Mouse (Mus musculus) urinary bladder, postnatal 14 days (tissue): ENCODE results near the gene Opalin.

Experiments used
- DNase-seq: peaks from one replicate; pipeline ENCODE4 v3.0.0; 2021; ENCODE audit warnings: low spot score

Gene Opalin

GRCm38 (mm10) chr19:41073746-41074455, 3.0 kb downstream of the Opalin start:
- no peak for DNase-seq

- peak; percentile 87 for DNase-seq
These were observed 5.4 kb downstream of the Opalin start for GRCm38 (mm10) chr19:41071500-41071899.

- no peak for DNase-seq
These were observed 22.2 kb downstream of the Opalin start for GRCm38 (mm10) chr19:41054702-41055101.

GRCm38 (mm10) chr19:41053530-41053929, 23.4 kb downstream of the Opalin start:
- peak; percentile 27 for DNase-seq

- no peak for DNase-seq
These were observed 24.7 kb downstream of the Opalin start for GRCm38 (mm10) chr19:41052247-41052646.

- no peak for DNase-seq
These were observed 25.2 kb downstream of the Opalin start for GRCm38 (mm10) chr19:41051714-41052113.

- DNase-seq, result no peak
These were observed 28.7 kb downstream of the Opalin start for GRCm38 (mm10) chr19:41048187-41048559.

GRCm38 (mm10) chr19:41047437-41048186, 29.3 kb downstream of the Opalin start:
- DNase-seq, result no peak

- no peak for DNase-seq
These were observed 31.7 kb downstream of the Opalin start for GRCm38 (mm10) chr19:41045091-41045770.

- DNase-seq, result no peak
These were observed 37.8 kb downstream of the Opalin start for GRCm38 (mm10) chr19:41039110-41039509.

- no peak for DNase-seq
These were observed 40.9 kb downstream of the Opalin start for GRCm38 (mm10) chr19:41035809-41036551.

- DNase-seq, result no peak
These were observed 45.0 kb downstream of the Opalin start for GRCm38 (mm10) chr19:41031869-41032268.

GRCm38 (mm10) chr19:41031009-41031408, 45.9 kb downstream of the Opalin start:
- no peak for DNase-seq

- no peak for DNase-seq
These were observed 46.8 kb downstream of the Opalin start for GRCm38 (mm10) chr19:41030161-41030560.

- no peak for DNase-seq
These were observed 47.7 kb downstream of the Opalin start, which contains the start of gene Dntt for GRCm38 (mm10) chr19:41029219-41029618. Gene Dntt, plus strand, starts transcription at chr19:41029275.

GRCm38 (mm10) chr19:41027601-41028000, 49.3 kb downstream of the Opalin start:
- no peak for DNase-seq

- no peak for DNase-seq
These were observed 49.9 kb downstream of the Opalin start for GRCm38 (mm10) chr19:41027024-41027423.

GRCm38 (mm10) chr19:41026551-41026950, 50.4 kb downstream of the Opalin start:
- no peak for DNase-seq

- DNase-seq, result no peak
These were observed 54.7 kb downstream of the Opalin start for GRCm38 (mm10) chr19:41022244-41022643.

GRCm38 (mm10) chr19:41020537-41020936, 56.4 kb downstream of the Opalin start:
- no peak for DNase-seq

GRCm38 (mm10) chr19:41019164-41019675, 57.7 kb downstream of the Opalin start:
- DNase-seq, result no peak
